Mouse (Mus musculus): ENCODE data around the gene 4933407L21Rik.
"Not testable (repeated sequence)": the region's sequence is repeated elsewhere in the genome, so short reads cannot be mapped to it uniquely, and the experiment has no call there.

4933407L21Rik gene

GRCm38 (mm10) chr1:85981738-85982357 is 53.6 kb downstream of the 4933407L21Rik start:
- CTCF ChIA-PET = no interaction called here

GRCm38 (mm10) chr1:85985784-85986183 is 57.5 kb downstream of the 4933407L21Rik start:
- POLR2A ChIA-PET = interaction anchor here in 1 of 4 experiments (0.7 kb wide), 1 partner anchor 374 kb away, joined by 6 read pairs; the partner anchor contains the start of gene Ncl
- CTCF ChIA-PET = interaction anchor here in 1 of 4 experiments (0.5 kb wide), 1 partner anchor 32 kb away, joined by 4 read pairs; no protein-coding TSS in a partner anchor

More at GRCm38 (mm10) chr1:85981738-85982357, 53.6 kb downstream of the 4933407L21Rik start:
- POLR2A ChIA-PET = no interaction called here

GRCm38 (mm10) chr1:85988351-85988750 is 60.1 kb downstream of the 4933407L21Rik start:
- CTCF ChIA-PET = no interaction called here
- POLR2A ChIA-PET = no interaction called here

- POLR2A ChIA-PET, CTCF ChIA-PET: not testable (repeated sequence)
Observed at GRCm38 (mm10) chr1:85988882-85989281, 60.6 kb downstream of the 4933407L21Rik start.
